Mouse (Mus musculus): ENCODE results near the gene Plppr3. TPM values are rescaled to one million over a fixed set of nuclear protein-coding genes. Genes with fewer than 3 reads are reported as not detected.

Gene Plppr3
- total RNA-seq, 2 experiments from 2014 or later: 50.4 to 57.1 TPM

DNA sequence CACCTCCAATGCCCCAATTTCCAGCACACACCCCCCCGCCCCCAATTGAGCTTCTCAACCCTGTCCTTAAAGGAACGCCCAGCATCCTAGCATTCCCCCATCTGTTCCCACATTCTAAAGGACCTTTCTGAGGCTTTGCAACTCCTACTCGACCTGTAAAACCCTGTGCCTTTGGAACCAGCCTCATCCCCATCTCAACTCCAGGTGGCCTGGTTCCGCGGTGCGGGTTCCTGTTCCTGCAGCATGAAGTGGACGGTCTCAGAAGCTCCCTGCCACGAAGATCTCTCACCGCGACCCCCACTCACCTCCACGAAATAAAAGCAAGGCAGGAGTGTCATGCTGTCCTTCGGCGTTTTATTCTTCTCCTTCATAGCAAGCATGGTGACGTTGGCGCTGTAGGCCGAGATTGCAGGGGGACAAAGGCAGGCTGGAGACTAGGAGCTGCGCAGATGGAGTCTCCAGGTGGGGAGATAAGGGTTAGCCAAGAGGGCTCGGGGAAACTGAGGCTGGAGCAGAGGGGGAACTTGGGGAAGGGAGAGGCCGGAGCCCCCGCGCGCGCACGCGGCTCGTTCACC is 632 bp downstream of the Plppr3 start:
- intact Hi-C loops (cut with DNase I): loop anchor here (2.0 kb wide), 1 partner anchor 19 kb away; the partner anchor contains the start of gene Ptbp1
- DNase-seq (ENCODE audit: low spot score in 2 of 2): no peak

DNA sequence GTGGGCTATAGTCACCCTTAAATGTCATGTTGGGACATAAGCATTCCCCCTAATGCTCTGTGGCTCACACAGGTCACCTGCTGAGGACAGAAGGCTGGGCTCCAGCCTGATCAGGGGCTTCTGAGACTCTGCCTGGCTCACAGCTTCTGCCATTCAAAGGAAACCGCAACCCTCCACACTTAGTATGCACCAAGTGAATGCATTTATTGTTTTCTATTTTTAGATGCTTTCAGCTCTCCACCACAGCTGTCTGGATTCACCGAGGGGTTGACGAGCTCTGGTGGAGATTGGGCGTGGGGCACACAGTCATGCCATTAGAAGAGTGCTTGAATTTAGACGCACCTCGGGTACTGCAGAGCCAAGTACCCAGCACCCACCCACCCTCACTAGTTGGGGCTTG is 1.1 kb downstream of the Plppr3 start:
- DNase-seq (ENCODE audit: low spot score in 2 of 2): no peak

DNA sequence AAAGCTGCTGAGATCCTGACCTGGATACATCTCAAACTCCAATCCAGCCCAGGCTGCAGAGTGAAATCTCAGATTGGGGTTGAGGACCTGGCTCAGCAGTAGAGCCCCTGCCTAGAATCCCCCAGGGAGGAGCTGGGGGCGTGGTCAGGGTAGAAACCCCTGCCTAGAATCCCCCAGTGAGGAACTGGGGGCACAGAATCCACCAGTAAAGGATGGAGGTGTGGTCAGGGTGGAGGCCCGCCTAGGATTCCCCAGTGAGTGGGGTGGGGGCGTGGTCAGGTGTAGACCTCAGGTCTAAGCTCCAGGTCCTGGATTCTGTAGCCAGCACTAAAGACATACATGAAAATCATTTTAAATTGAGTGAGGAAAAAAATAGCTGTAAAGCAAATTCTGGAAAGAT is 1.6 kb downstream of the Plppr3 start:
- intact Hi-C loops (cut with DNase I): no loop called here
- DNase-seq (ENCODE audit: low spot score in 2 of 2): no peak

More for the DNA sequence above, 1.1 kb downstream of the Plppr3 start:
- intact Hi-C loops (cut with DNase I): no loop called here

DNA sequence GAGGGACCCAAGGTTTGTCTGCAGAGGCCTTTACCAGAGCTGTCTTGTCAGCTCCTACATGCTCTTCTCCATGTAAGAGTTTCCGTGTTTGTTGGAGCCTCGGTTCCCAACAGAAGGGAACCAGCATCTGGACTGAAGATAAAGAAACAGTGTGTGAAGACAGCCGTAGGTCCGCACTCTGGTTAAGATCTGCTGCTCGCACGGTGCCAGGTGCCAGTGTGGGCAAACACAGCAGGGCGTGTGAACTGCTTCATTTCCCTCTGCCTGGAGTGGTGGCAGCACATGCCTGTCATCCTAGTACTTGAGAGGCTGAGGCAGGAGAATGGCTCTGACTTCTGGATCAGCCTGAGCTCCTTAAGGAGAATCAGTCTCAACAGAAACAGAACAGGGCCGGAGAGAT is 2.6 kb downstream of the Plppr3 start:
- intact Hi-C loops (cut with DNase I): no loop called here
- DNase-seq (ENCODE audit: low spot score in 2 of 2): no peak

DNA sequence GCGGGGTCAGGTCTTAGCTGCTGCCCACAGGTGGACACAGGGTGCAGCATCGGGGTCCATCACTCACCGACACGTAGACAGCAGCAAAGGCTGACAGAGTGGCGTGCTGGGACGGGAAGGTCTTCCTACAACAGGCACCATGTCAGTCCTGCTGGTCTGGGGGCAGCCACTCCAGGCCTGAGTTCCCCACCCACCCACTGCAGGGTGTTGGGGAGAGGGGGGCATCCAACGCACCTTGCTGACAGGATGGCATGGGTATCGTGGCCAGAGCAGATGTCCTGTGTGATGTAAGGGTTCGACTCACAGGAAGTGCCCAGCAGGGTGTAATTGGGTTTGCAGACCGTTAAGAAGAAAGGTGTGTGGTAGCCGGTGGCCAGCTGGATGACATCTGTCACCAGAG is 7.8 kb downstream of the Plppr3 start:
- intact Hi-C loops (cut with DNase I): no loop called here
- no peak for DNase-seq (ENCODE audit: low spot score in 2 of 2)

DNA sequence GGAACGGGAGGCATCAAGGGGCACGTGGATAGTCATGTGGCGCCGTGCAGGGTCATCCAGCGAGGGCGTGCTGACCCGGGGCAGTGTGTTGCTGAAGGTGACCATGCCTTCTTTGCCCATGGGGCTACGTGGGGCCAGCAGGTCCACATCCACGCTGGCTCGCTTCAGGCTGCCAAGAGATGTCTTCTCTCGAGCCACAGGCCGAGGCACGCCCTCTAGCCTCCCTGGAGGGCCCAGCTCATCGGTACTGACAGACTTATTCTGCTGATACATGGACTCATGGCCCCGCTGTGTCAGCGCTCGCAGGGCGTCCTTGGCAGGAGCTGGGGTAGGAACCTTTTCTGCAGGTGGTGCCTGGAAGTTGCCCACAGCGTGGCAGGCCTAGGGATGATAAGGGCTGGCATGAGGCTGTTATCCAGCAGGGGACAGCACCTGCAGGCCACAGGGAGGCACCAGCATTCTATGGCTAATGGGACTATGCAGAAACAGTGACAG is 8.6 kb downstream of the Plppr3 start:
- intact Hi-C loops (cut with DNase I): no loop called here
- no peak for DNase-seq (ENCODE audit: low spot score in 2 of 2)

DNA sequence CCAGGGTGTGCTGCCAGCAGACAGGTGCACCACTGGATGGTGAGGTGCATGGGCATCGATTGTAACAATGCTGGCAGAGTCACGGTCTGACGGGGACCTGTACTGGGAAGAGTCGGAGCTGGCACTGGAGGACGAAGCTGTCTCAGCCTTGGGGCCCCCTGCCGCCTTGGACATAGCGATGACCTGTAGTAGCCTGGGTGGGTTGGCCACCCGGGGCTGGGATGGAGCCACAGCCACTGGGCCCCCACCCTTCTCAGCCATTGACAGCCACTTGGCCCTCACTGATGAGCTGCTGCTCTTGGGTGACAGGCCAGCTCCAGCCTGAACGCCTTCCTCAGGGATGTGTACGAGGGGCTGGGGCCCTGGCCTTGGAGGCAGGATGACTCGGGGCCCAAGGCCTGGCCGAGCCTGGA is 9.2 kb downstream of the Plppr3 start:
- intact Hi-C loops (cut with DNase I): no loop called here
- DNase-seq (ENCODE audit: low spot score in 2 of 2): no peak

DNA sequence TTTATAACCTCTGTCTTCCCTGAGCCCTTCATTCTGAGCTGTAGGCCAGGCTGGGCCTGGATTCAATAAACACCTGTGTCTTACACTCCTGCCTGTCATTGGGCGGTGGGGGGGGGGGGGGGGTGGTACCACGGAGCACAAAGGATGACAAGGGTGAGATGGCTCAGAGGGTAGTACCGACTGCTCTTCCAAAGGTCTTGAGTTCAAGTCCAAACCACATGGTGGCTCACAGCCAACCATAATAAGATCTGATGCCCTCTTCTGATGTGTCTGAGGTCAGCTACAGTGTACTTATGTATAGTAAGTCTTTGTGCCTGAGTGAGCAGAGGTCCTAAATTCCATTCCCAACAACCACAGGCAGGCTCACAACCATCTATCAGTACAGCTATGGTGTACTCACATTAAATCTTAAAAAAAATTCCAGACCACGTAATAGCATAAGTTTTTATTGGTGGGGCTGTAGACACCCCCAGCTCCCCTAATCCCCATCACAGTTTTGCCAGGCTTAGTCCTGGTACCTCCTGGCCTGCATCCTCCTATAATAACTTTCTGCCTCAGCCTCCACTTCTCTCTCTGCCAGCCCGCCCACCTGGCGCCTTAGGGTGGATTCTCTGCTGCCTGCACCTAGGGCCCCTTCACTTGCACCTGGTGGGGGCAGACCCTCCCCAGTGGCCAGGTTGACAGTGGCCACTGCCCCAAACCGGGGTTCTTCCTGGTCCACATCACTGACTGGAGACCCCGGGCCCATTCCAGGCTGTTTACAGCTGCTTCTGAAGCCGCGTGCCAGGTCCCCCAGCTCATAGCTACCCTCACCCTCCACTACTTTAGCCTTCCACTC is 9.9 kb downstream of the Plppr3 start:
- intact Hi-C loops (cut with DNase I): no loop called here
- DNase-seq (ENCODE audit: low spot score in 2 of 2): no peak

DNA sequence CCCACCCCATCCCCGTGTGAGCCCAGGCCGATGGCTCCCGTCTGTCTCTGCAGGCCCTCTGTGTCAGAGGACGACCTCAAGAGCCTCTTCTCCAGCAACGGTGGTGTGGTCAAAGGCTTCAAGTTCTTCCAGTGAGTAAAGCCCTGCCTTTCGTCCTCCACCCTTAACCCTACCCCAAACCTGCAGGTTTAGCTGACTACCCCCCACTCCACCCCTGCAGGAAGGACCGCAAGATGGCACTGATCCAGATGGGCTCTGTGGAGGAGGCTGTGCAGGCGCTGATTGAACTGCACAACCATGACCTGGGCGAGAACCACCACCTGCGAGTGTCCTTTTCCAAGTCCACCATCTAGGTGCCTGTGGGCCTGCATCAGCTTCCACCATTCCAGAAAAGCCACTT is 11.5 kb downstream of the Plppr3 start:
- intact Hi-C loops (cut with DNase I): no loop called here
- DNase-seq (ENCODE audit: low spot score in 2 of 2): no peak

DNA sequence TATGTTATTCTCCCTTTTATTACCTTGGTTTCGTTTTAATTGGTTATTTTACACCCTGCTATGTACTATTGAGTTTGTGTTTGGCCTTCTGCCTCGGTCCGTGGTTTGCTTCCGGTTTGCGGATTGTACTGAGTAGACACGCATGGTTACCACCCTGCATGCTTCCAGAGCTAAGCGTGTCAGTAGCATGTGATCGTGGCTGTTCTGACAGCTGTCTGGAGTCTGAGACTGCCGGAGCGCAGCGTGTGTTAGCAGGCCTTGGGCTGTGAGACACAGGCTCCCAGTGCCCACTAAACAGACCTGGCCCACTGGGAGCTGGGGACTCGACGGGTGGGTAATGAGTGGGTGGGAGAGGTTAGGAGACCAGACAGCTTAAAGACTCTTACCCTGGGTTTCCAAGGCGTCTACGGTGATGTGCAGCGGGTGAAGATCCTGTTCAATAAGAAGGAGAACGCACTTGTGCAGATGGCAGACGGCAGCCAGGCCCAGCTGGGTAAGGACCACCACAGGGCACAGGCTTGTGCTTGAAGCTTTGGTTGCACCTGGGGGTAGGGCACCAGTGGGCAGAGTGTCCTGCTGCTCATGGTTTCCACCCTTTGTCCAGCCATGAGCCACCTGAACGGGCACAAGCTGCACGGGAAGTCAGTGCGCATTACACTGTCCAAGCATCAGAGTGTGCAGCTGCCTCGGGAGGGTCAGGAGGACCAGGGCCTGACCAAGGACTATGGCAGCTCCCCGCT is 12.2 kb downstream of the Plppr3 start:
- no peak for DNase-seq (ENCODE audit: low spot score in 2 of 2)

DNA sequence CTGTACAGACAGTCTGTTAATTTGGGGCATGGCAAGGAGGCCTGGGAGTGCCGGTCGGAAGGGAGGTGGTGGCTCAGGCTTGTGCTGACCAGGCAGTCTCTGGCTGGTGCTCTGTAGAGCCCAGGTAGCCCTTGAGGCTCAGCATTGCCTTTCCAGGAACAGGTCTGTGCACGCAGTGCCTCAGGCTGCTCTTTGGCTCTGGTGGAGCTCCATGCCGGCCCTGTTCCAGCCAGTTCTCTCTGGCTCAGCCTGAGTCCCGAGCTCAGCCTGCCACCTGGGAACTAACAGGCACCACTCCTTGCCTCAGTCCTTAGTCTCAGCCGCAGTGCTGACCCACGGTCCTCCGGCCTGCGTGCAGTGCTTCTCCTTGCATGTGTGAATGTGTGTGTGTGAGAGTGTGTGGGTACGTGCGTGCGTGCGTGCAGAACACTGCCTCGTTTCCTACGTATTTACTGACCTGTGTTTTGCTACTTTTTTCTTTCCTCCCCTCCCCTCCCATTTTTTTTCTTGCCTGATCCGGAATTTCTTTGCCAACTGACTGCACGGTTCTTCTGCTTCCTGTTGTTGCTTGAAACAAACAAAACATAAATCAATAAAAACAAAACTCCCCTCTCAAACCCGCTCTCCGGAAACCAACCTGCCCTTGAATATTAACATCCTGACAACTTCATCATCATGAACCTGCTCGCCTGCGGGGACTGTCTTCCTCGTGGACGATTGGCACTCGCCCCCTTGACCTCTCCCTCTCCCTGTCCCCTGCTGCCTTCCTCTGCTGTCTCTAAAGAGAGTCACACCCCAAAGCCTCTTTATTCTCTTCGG is 13.0 kb downstream of the Plppr3 start:
- intact Hi-C loops (cut with DNase I): no loop called here
- DNase-seq (ENCODE audit: low spot score in 2 of 2): no peak

More for the DNA sequence above, 12.2 kb downstream of the Plppr3 start:
- intact Hi-C loops (cut with DNase I): no loop called here

DNA sequence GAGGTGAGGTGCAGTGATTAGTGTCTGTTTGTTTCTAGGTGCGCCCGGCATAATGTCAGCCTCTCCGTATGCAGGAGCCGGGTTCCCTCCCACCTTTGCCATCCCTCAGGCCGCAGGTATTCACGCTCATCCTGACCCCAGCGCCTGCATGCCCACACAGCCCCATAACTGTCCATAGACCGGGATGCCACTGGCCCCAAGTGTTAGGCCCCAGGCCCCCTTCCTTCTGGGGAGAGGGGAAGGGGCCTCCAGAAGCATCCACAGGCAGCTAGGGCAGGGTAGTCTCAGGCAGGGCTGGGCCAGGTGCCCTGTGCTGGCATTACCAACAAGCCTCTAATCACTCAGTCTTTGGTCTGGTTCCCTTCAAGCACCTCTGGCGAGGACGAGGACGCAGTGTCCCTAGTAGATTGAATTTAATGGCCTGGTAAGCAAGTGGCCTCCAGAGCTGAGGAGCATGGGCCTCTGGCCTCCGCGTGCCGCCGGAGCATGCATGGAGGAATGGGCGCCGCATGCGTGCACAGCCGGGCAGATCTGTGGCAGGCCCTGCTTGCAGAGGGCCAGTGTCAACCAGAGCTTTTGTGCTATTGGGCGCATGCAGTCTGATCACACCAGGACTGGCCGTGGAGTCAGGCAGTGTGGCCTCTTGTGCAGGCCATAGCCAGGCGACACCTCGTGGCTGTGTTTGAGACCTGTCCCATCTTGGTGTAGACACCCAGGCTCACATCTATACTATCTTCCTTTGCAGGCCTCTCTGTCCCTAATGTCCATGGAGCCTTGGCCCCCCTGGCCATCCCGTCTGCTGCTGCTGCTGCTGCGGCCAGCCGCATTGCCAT is 14.1 kb downstream of the Plppr3 start:
- no peak for DNase-seq (ENCODE audit: low spot score in 2 of 2)
- intact Hi-C loops (cut with DNase I): no loop called here

DNA sequence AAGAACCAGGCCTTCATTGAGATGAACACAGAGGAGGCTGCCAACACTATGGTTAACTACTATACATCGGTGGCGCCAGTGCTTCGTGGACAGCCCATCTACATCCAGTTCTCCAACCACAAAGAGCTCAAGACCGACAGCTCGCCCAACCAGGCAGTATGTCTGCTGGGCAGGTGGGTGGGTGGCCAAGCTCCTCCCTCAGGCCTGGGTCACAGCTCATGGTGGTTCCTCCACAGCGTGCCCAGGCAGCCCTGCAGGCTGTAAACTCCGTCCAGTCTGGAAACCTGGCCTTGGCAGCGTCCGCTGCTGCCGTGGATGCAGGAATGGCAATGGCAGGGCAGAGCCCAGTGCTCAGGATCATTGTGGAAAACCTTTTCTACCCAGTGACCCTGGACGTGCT is 15.3 kb downstream of the Plppr3 start:
- DNase-seq (ENCODE audit: low spot score in 2 of 2): no peak
- intact Hi-C loops (cut with DNase I): no loop called here

DNA sequence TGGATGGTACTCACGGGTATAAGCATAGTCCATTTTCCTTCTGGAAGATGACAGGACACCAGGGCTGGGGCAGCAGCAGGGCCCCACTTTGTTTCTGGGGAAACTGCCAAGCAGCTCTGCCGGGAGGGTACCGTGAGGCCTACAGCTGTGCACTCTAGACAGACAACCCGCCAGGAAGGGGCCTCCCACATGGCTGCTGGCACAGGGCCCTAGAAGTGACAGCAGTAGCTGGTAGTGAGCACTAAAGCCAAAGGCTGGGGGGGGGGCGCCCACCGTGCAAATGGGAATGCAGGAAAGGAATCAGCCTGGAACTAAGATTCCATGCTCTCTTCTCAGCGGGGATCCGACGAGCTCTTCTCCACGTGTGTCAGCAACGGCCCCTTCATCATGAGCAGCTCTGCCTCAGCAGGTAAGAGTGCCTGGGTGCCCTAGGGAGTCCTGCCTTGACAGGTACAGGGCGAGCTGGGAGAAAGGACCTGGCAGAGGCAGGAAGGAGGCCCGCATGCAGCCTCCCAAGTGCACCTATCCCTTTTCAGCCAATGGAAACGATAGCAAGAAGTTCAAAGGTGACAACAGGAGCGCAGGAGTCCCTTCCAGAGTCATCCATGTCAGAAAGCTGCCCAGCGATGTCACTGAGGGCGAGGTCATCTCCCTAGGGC is 15.9 kb downstream of the Plppr3 start:
- peak in 1 of 2 experiments; percentile 67 for DNase-seq (ENCODE audit: low spot score in 2 of 2)
- intact Hi-C loops (cut with DNase I): no loop called here

DNA sequence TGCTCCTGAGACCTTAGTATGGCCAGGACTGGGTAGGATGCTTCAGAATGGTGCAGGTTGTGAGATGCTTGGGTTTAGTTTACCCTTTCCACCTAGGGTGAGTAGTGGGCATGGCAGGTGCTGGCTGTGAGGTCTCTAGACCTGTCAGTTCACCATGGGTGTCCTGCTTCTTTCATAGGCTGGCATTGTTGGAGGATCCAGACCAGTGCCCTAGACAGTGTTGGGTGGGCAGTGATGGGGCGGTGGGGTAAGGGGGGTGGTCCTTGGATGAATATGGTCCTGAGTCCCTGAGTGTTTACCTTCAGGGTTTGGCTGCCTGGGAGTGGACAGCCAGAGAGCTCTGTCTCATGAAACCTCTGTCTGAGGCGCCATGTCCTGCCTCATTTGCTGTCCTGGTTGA is 16.5 kb downstream of the Plppr3 start:
- intact Hi-C loops (cut with DNase I): no loop called here
- no peak for DNase-seq (ENCODE audit: low spot score in 2 of 2)

DNA sequence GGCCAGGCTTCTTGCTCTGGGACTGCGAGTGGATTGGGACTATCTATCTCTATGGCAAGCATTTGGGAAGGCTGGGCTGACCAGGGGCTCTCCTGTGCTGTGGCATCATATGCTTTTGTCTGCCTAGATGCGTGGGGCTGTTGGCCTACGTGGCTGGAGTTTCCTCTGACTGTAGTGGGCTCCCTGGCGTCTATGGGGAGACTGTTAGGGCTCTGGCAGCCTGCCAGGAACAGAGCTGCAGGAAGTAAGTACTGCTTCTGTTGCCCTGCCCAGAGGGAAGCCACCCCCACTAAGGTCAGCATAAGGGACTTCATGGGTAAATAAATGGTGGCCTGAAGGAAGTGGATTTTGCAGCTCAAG is 17.0 kb downstream of the Plppr3 start:
- intact Hi-C loops (cut with DNase I): no loop called here
- no peak for DNase-seq (ENCODE audit: low spot score in 2 of 2)

DNA sequence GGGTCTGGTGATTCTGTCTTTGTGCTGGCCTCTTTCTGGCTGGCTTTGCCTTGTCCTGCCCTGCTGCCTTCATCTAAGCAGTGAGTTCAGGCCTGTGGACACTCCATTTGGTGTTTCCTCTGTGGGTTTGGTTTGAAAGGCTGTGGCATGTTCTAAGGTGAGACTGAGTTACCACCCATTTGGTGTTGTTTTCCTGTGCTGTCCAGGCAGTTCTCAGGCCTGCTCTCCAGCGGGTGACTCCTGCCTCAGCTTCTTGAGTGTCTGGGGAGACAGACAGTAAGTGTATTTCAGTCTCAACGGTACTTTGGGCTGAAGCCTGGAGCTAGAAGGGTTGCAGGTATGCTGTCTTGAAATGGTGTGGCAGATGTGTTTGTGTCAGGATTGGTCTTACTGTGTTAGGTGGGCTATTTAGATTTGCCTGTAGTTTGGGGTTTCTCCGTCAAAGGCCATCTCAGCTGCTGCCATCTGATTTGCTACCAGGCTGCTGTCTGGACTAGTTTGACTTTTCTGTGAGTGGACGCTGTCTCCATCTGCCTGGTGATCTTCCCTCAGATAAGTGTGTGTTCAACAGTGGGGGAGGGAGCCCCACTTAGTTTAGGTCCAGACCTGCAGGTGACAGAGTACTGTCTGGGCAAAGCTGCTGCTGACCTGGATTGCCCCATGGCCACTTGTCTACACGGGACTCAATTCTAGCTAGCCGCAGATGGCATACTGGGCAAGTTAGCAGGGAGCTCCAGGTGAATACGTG is 17.6 kb downstream of the Plppr3 start:
- DNase-seq (ENCODE audit: low spot score in 2 of 2): no peak
- intact Hi-C loops (cut with DNase I): no loop called here

DNA sequence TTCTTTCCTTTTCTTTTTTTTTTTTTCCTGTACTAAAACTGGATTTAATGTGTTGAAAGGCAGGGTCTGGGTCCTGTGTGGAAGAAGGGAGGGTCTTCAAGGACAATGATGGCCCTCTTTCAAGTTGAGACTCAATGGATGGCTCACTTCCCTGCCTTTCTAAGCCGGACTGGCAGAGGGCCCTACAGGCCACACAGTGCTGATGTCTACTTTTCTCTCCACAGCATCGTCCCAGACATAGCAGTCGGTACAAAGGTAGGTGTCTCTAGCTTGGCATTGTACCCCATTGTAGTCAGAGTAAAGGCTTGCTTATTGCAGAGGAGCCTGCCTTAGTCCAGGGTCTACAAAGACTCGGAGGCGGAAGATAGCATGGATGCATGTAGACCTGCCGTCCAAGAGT is 18.2 kb downstream of the Plppr3 start:
- intact Hi-C loops (cut with DNase I): no loop called here
- no peak for DNase-seq (ENCODE audit: low spot score in 2 of 2)

Measured in left cerebral cortex, postnatal 36 days (tissue).